Mouse (Mus musculus) bone marrow macrophage, adult 2 months (primary cell): Measurements from ENCODE around the gene Ascl4. TPM values are rescaled to one million over a fixed set of nuclear protein-coding genes. Genes with fewer than 3 reads are reported as not detected.

ENCODE experiments used
- H3K27ac ChIP-seq: 2 replicates; pipeline ENCODE4 v1.5.1; 2012; ENCODE audit warnings: low read depth, low read length; ENCODE audit not compliant: insufficient read depth
- H3K4me1 ChIP-seq: 2 replicates; pipeline ENCODE4 v1.6.1; 2012; ENCODE audit warnings: low read length; ENCODE audit not compliant: control insufficient read depth, insufficient read depth
- H3K4me3 ChIP-seq: 2 replicates; pipeline ENCODE4 v1.5.1; 2012; ENCODE audit warnings: mild to moderate bottlenecking, low read length, moderate library complexity; ENCODE audit not compliant: insufficient read depth
- CTCF ChIP-seq: IDR thresholded peaks from 2 replicates; pipeline ENCODE4 v1.5.1; 2012; ENCODE audit warnings: low read depth, mild to moderate bottlenecking, low read length, moderate library complexity
- POLR2A ChIP-seq: IDR thresholded peaks from 2 replicates; pipeline ENCODE4 v1.6.1; 2012; ENCODE audit warnings: mild to moderate bottlenecking, low read depth, low read length, borderline replicate concordance
- polyA plus RNA-seq: library from polyadenylated mRNA; stranded (reverse); fragments of >200 nt; gene quantifications from 2 replicates; pipeline ENCODE4 v1.2.4, GENCODE M21; 2012; ENCODE audit not compliant: missing spikeins, insufficient read depth, insufficient read length

Ascl4 gene
- polyA plus RNA-seq, 1 experiment, result not detected

- no peak for TF ChIP-seq CTCF
- TF ChIP-seq POLR2A, result no peak
- Histone ChIP-seq H3K27ac (peak overlapping the region; percentile 60), H3K4me1 (peaks cover 43% of the 10 kb centered on the region), H3K4me3 (no peak overlapping the region)
These were observed 24.4 kb downstream of the Ascl4 start for GRCm38 (mm10) chr10:85951765-85952443.

GRCm38 (mm10) chr10:85953401-85953800, 25.9 kb downstream of the Ascl4 start:
- Histone ChIP-seq H3K27ac (no peak overlapping the region), H3K4me3 (no peak overlapping the region), H3K4me1 (peaks cover 43% of the 10 kb centered on the region)
- no peak for TF ChIP-seq CTCF
- TF ChIP-seq POLR2A, result no peak

GRCm38 (mm10) chr10:85954429-85954828, 26.9 kb downstream of the Ascl4 start:
- Histone ChIP-seq H3K27ac (no peak overlapping the region), H3K4me1 (peaks cover 43% of the 10 kb centered on the region), H3K4me3 (no peak overlapping the region)
- TF ChIP-seq CTCF (no peak), POLR2A (no peak)

- Histone ChIP-seq H3K27ac (peak overlapping the region; percentile 44), H3K4me3 (peak overlapping the region; percentile 93), H3K4me1 (peaks cover 32% of the 10 kb centered on the region)
- no peak for TF ChIP-seq POLR2A
- no peak for TF ChIP-seq CTCF
These were observed 29.5 kb downstream of the Ascl4 start for GRCm38 (mm10) chr10:85956871-85957419.

- H3K4me3 ChIP-seq, result peak within 1 kb of the TSS; percentile 93
- H3K4me1 ChIP-seq, result peaks cover 29% of the 10 kb centered on the region
- peak within 1 kb of the TSS; percentile 44 for H3K27ac ChIP-seq
- no peak for TF ChIP-seq POLR2A
- TF ChIP-seq CTCF, result no peak
These were observed 30.0 kb downstream of the Ascl4 start, which contains the start of gene Rtcb for GRCm38 (mm10) chr10:85957464-85957950. Gene Rtcb, minus strand, starts transcription at chr10:85957823.

- no peak overlapping the region for H3K4me3 ChIP-seq
- H3K4me1 ChIP-seq, result no peaks in the 10 kb centered on the region
- H3K27ac ChIP-seq, result no peak overlapping the region
- TF ChIP-seq POLR2A (no peak), CTCF (no peak)
These were observed 35.4 kb downstream of the Ascl4 start for GRCm38 (mm10) chr10:85962897-85963296.

GRCm38 (mm10) chr10:85964316-85964715, 36.8 kb downstream of the Ascl4 start:
- no peaks in the 10 kb centered on the region; the same call in 1 of the 2 replicates for H3K4me1 ChIP-seq
- no peak overlapping the region for H3K27ac ChIP-seq
- TF ChIP-seq POLR2A, result no peak
- no peak for TF ChIP-seq CTCF
- no peak overlapping the region for H3K4me3 ChIP-seq

- TF ChIP-seq CTCF (no peak), POLR2A (no peak)
- Histone ChIP-seq H3K4me3 (no peak overlapping the region), H3K4me1 (peaks cover 4% of the 10 kb centered on the region), H3K27ac (no peak overlapping the region)
These were observed 39.0 kb downstream of the Ascl4 start for GRCm38 (mm10) chr10:85966476-85966875.

GRCm38 (mm10) chr10:85967411-85968156, 40.1 kb downstream of the Ascl4 start:
- Histone ChIP-seq H3K4me3 (no peak overlapping the region), H3K27ac (no peak overlapping the region), H3K4me1 (peaks cover 4% of the 10 kb centered on the region)
- TF ChIP-seq POLR2A (no peak), CTCF (no peak)
